Mouse (Mus musculus) forebrain, embryonic 16.5 days (tissue): ENCODE results near the gene Hnrnpm. TPM values are rescaled to one million over a fixed set of nuclear protein-coding genes. Genes with fewer than 3 reads are reported as not detected.

ENCODE experiments used
- ATAC-seq: fragments of 200-750 bp; cut with Nextera tagmentation; 2 replicates; pipeline ENCODE4 v1.8.0; 2017; ENCODE audit warnings: mild to moderate bottlenecking, moderate library complexity
- H3K27ac ChIP-seq: fragments of 300-500 bp; sonication (generic); 2 replicates; pipeline ENCODE4 v1.5.1; 2014; ENCODE audit warnings: low read length, control low read depth
- H3K27me3 ChIP-seq: fragments of 300-500 bp; sonication (generic); replicated peaks from 2 replicates; pipeline ENCODE4 v1.6.1; 2014; ENCODE audit warnings: low read length; ENCODE audit not compliant: control insufficient read depth, insufficient read depth
- H3K36me3 ChIP-seq: fragments of 300-500 bp; sonication (generic); 2 replicates; pipeline ENCODE4 v1.6.1; 2014; ENCODE audit not compliant: control insufficient read depth, insufficient read depth
- H3K4me1 ChIP-seq: fragments of 300-500 bp; sonication (generic); replicated peaks from 2 replicates; pipeline ENCODE4 v1.6.1; 2014; ENCODE audit warnings: low read length; ENCODE audit not compliant: control insufficient read depth, insufficient read depth
- H3K4me2 ChIP-seq: fragments of 300-500 bp; sonication (generic); 2 replicates; pipeline ENCODE4 v1.6.1; 2014; ENCODE audit warnings: mild to moderate bottlenecking, low read length, control low read depth
- H3K4me3 ChIP-seq: fragments of 300-500 bp; sonication (generic); replicated peaks from 2 replicates; pipeline ENCODE4 v1.5.1; 2014; ENCODE audit warnings: mild to moderate bottlenecking, low read length, control low read depth
- H3K9ac ChIP-seq: fragments of 300-500 bp; sonication (generic); replicated peaks from 2 replicates; pipeline ENCODE4 v1.6.1; 2014; ENCODE audit warnings: low read depth, low read length, control low read depth
- H3K9me3 ChIP-seq: fragments of 300-500 bp; sonication (generic); 2 replicates; pipeline ENCODE4 v1.6.1; 2016; ENCODE audit warnings: low read length; ENCODE audit not compliant: control insufficient read depth
- WGBS: fragments of 180-500 bp; shearing (Covaris S2); extraction: QIAGEN DNeasy Blood & Tissue Kit; methylation state at CpG from one replicate; pipeline ENCODE4 v1.1.7; 2014; 5-methylcytosine and 5-hydroxymethylcytosine counted together
- polyA plus RNA-seq: library from polyadenylated mRNA; unstranded; fragments of >200 nt; fragmentation: Nextera tagmentation; extraction: Ambion mirVana; gene quantifications from 2 replicates; pipeline ENCODE4 v1.2.1, GENCODE M21; 2015

Gene Hnrnpm
- polyA plus RNA-seq, 1 experiment from 2014 or later: 255 TPM

DNA sequence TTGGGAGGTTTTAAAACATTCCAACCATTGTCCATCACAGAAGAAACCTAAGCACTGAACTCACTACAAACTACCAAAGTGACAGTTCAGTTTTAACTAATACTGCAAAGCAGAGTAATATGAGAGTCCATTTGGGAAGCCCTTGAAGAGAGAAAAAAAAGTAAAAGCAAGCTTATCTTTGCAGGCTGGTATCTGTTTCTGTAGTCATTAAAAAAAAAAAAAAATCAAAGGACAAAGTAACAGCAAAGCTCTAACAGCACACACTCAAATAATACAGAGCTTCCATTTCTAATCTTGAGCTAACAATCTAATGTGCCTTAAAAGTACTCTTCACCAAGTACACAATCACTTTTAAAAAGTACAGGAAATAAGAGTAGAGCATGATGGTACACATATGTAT, 4.9 kb downstream of the Hnrnpm start:
- Histone ChIP-seq H3K36me3 (peaks cover 4% of the 10 kb centered on the region; the same call in 1 of the 2 replicates), H3K27me3 (no peaks in the 10 kb centered on the region), H3K4me1 (peaks cover 31% of the 10 kb centered on the region), H3K9ac (no peak overlapping the region), H3K4me2 (peak overlapping the region; percentile 14; the same call in 1 of the 2 replicates), H3K27ac (no peak overlapping the region), H3K4me3 (no peak overlapping the region), H3K9me3 (no peaks in the 10 kb centered on the region)
- no peak for ATAC-seq

DNA sequence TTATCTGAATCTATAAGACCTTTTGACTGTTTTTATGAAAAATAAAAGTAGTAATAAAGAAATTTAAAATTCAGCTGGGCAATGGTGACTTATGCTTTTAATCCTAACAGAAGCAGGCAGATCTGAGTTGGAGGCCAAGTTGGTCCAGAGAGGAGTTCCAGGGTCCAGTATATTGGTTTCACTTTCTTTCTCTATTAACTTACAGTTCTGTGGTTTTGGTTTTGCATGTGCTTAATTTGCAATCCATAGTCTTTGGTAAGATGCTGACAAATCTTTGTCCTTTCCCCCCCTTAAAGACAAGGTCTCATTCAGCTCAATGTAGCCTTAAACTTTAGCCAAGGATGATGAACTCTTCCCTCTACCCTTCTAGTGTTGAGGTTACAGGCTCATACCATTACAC, 7.9 kb downstream of the Hnrnpm start:
- no peak overlapping the region for H3K4me2 ChIP-seq
- H3K4me3 ChIP-seq: no peak overlapping the region
- no peaks in the 10 kb centered on the region for H3K9me3 ChIP-seq
- H3K36me3 ChIP-seq: peaks cover 11% of the 10 kb centered on the region; the same call in 1 of the 2 replicates
- H3K9ac ChIP-seq: no peak overlapping the region
- no peak overlapping the region for H3K27ac ChIP-seq
- H3K27me3 ChIP-seq: no peaks in the 10 kb centered on the region
- no peak for ATAC-seq
- H3K4me1 ChIP-seq: peaks cover 23% of the 10 kb centered on the region

DNA sequence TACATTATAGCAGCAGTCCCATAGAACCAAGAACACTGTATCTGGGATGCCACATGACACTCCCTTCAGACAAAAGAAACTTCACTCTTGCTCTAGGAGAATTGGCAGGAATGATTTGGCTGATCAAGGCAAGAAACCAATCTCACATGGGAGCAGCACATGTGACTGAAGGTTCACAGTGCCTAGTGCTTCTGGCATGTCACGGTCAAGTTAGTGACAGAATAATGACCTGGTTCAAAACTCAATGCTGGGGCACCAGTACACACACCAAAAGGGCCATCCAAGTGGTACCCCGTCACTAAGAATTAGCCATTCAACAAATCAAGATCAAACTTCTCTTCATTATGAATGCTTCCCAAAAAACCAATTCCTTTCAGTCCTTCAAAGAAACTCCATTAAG, 10.6 kb downstream of the Hnrnpm start:
- WGBS: 84% methylated on average over 2 of the region's 2 CpGs
- H3K4me3 ChIP-seq: no peak overlapping the region
- H3K4me2 ChIP-seq: no peak overlapping the region
- ATAC-seq: no peak
- no peak overlapping the region for H3K27ac ChIP-seq
- H3K9me3 ChIP-seq: no peaks in the 10 kb centered on the region
- H3K9ac ChIP-seq: no peak overlapping the region
- H3K27me3 ChIP-seq: no peaks in the 10 kb centered on the region
- H3K36me3 ChIP-seq: peaks cover 14% of the 10 kb centered on the region; the same call in 1 of the 2 replicates
- peaks cover 7% of the 10 kb centered on the region; the same call in 1 of the 2 replicates for H3K4me1 ChIP-seq

DNA sequence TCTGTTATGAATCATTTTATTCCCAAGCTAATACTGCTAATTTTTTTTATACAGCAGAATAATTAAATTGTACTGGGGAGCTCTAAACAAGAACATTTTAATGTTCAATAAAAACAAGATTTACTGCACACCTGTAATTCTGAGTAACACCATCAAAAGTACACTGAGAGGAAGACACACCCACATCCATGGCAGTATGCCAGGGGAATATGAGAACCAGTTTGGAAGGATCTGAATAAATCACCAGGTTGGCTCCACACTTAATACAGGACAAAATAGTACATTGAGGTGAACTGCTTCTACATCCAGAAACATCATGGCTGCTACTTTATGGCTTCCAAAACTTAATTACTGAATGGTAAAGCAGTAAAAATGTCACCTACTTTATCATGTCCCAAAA, 11.2 kb downstream of the Hnrnpm start:
- no peak overlapping the region for H3K9ac ChIP-seq
- H3K9me3 ChIP-seq: no peaks in the 10 kb centered on the region
- no peak for ATAC-seq
- H3K4me1 ChIP-seq: peaks cover 9% of the 10 kb centered on the region
- H3K27ac ChIP-seq: no peak overlapping the region
- no peak overlapping the region for H3K4me2 ChIP-seq
- no peak overlapping the region for H3K4me3 ChIP-seq
- H3K27me3 ChIP-seq: no peaks in the 10 kb centered on the region
- H3K36me3 ChIP-seq: peaks cover 14% of the 10 kb centered on the region; the same call in 1 of the 2 replicates

DNA sequence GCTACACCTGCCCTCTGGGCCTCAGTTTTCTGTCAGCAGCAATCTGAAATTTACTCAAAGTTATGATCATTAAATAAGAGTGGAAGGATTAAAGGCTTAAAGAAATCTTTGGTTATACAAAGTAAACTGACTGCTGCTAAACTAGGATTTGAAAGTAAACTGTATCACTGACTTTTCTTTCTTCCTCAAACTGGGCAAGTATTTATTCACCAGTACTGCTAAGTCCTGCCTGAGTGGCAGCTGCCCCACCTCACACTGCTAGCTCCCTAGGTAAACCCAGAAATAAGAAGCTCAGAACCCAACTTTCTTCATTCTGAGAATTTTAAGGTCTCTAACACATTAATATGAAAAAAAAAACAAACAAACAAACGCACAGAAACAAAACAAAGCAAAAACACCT, 12.8 kb downstream of the Hnrnpm start:
- no peaks in the 10 kb centered on the region for H3K27me3 ChIP-seq
- H3K9ac ChIP-seq: no peak overlapping the region
- H3K9me3 ChIP-seq: no peaks in the 10 kb centered on the region
- WGBS: 84% methylated on average over 1 of the region's 1 CpGs
- H3K4me1 ChIP-seq: peaks cover 18% of the 10 kb centered on the region
- H3K4me2 ChIP-seq: no peak overlapping the region
- no peak overlapping the region for H3K27ac ChIP-seq
- no peak for ATAC-seq
- no peak overlapping the region for H3K4me3 ChIP-seq
- H3K36me3 ChIP-seq: peaks cover 14% of the 10 kb centered on the region; the same call in 1 of the 2 replicates

DNA sequence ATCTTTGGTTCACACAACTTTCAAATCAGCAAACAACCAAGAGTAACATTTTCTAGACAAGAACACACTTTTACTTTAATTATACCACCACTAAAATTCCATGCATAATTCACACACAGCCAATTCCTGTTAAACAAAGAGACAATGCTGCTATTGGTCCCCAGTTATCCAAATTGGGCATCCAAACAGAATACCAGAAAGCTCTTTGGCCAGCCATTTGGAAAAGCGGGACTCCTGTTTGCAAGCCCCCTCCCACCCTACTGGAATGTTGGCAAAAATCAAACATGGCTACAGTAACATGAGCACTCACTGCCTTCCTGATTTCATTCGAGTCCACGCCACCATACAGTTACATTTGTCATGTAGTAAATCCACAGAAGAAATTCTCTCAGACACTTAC, 17.0 kb downstream of the Hnrnpm start:
- no peak overlapping the region for H3K4me2 ChIP-seq
- WGBS: 51% methylated on average over 3 of the region's 3 CpGs
- no peak overlapping the region for H3K27ac ChIP-seq
- H3K4me3 ChIP-seq: no peak overlapping the region
- peaks cover 12% of the 10 kb centered on the region; the same call in 1 of the 2 replicates for H3K36me3 ChIP-seq
- H3K9me3 ChIP-seq: no peaks in the 10 kb centered on the region
- peaks cover 15% of the 10 kb centered on the region for H3K4me1 ChIP-seq
- H3K9ac ChIP-seq: no peak overlapping the region
- ATAC-seq: no peak
- no peaks in the 10 kb centered on the region for H3K27me3 ChIP-seq

DNA sequence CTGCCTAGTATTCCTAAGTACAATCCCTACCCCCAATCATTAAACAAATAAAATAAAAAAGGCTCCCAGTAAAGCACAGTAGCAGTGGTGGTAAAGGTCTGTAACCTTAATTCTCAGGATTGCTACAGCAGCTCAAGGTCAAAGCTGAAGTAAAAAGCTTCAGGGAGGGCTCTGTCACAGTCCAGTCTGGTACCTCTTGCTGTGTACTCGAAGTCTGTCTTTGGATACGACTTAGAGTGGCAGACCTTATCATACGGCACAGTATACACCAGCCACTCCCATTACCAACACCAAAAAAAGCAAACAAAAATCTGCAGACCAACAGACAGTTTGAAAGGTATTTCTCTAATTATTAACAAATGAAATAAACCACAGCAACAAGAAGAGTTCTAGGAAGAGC, 19.8 kb downstream of the Hnrnpm start:
- Histone ChIP-seq H3K4me2 (no peak overlapping the region), H3K9ac (no peak overlapping the region), H3K9me3 (no peaks in the 10 kb centered on the region), H3K27me3 (no peaks in the 10 kb centered on the region), H3K27ac (no peak overlapping the region), H3K4me3 (no peak overlapping the region), H3K4me1 (peaks cover 15% of the 10 kb centered on the region), H3K36me3 (peaks cover 27% of the 10 kb centered on the region)
- WGBS: 82% methylated on average over 3 of the region's 3 CpGs
- ATAC-seq: no peak

DNA sequence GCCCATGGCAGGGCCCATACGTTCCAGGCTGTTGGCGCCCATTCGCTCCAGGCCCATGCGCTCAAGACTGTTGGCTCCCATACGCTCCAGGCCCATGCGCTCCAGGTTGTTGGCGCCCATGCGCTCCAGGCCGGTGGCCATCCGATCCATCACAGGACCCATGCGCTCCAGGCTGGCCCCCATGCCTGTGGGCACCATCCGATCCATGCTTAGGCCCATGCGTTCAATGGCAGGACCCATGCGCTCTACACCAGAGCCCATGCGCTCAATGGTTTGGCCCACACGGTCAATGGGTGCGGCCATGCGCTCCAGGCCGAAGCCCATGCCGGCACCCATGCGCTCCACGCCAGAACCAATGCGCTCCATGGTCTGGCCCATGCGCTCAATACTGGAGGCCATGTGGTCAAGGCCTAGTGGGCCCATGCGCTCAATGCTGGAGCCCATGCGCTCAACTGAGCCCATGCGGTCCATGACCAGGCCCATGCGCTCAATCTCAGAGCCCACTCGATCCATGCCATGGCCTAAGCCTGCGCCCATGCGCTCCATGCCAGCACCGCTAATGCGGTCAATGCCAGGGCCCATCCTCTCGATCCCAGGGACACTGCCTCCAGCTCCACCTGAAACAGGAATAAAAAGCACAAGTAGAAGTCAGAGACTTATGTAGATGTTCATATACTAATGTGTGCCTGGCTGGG, 36.7 kb downstream of the Hnrnpm start:
- Histone ChIP-seq H3K27me3 (no peaks in the 10 kb centered on the region), H3K4me1 (no peaks in the 10 kb centered on the region), H3K27ac (no peak overlapping the region), H3K4me3 (no peak overlapping the region), H3K36me3 (peaks cover 56% of the 10 kb centered on the region), H3K9ac (no peak overlapping the region), H3K4me2 (no peak overlapping the region), H3K9me3 (no peaks in the 10 kb centered on the region)
- no peak; the same call in 1 of the 2 replicates for ATAC-seq
- 98% methylated on average over 34 of the region's 34 CpGs for WGBS

DNA sequence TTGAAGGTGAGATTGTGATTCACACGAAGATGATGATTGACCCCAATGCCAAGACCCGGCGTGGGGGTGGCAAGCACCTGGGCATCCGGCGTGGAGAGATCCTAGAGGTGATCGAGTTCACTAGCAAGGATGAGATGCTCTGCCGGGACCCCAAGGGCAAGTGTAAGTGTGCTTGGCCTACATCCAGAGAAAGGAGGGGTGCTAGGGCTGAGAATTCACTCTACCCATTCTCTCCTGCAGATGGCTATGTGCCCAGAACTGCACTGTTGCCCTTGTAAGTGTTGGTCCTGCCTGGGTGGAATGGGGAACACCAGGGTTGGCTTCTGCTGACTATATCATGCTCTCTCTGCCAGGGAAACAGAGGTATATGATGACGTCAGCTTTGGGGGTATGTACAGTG, 41.6 kb downstream of the Hnrnpm start:
- 96% methylated on average over 8 of the region's 8 CpGs for WGBS
- Histone ChIP-seq H3K27ac (no peak overlapping the region), H3K36me3 (peaks cover 42% of the 10 kb centered on the region), H3K27me3 (no peaks in the 10 kb centered on the region), H3K4me2 (no peak overlapping the region), H3K4me3 (no peak overlapping the region), H3K4me1 (no peaks in the 10 kb centered on the region), H3K9ac (no peak overlapping the region), H3K9me3 (no peaks in the 10 kb centered on the region)
- ATAC-seq: no peak

DNA sequence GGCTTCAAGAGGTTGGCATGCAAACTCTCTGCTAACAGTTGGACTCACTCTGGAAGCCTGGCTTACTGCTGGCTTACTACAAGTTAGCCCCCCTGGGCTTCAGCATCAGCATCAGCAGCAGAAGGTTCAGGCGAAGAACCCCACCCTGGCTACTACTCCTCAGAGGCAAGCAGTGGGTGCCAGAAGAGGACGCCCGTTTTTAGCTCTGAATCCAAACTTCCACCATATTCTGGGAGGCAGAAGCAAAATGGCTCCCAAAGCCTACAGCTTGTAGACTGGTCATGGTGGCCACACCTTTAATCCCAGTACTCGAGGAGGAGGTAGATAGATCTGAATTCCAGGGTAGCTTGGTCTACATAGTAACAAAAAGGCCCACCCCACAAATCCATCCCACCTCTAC, 42.6 kb downstream of the Hnrnpm start:
- Histone ChIP-seq H3K27me3 (no peaks in the 10 kb centered on the region), H3K4me1 (no peaks in the 10 kb centered on the region), H3K4me3 (no peak overlapping the region), H3K9ac (no peak overlapping the region), H3K36me3 (peaks cover 32% of the 10 kb centered on the region), H3K4me2 (no peak overlapping the region), H3K9me3 (no peaks in the 10 kb centered on the region), H3K27ac (no peak overlapping the region)
- 93% methylated on average over 4 of the region's 4 CpGs for WGBS
- no peak for ATAC-seq
